Mouse (Mus musculus): ENCODE measurements around the gene Samd4b.

- TF ChIP-seq POLR2AphosphoS5 (IDR thresholded peaks at IDR 0.05; ENCODE audit: insufficient replicate concordance, low read depth, low read length) (no peak), CTCF (IDR thresholded peaks at IDR 0.05; ENCODE audit: low read depth, low read length) (no peak), GATA1 (IDR thresholded peaks at IDR 0.05; ENCODE audit: borderline replicate concordance, low read length) (no peak), GATA2 (IDR thresholded peaks at IDR 0.05; ENCODE audit: borderline replicate concordance, low read depth, low read length) (no peak), TAL1 (conservative IDR thresholded peaks at IDR 0.05; ENCODE audit: low read depth, low read length) (no peak)
Observed at GRCm38 (mm10) chr7:28578543-28579053, 19.3 kb downstream of the Samd4b start.
